Mouse (Mus musculus) CH12.LX (cell line): ENCODE data around the gene Arpc3.

ENCODE experiments used
- CHD1 ChIP-seq: IDR thresholded peaks from 2 replicates; pipeline ENCODE4 v1.6.1; 2012; ENCODE audit warnings: low read depth, low read length, improper control_type of control experiment, inconsistent platforms
- CHD2 ChIP-seq: IDR thresholded peaks from 2 replicates; pipeline ENCODE4 v1.6.1; 2011; ENCODE audit warnings: low read length, improper control_type of control experiment
- CTCF ChIP-seq, 2 experiments: IDR thresholded peaks in 1 of 2; conservative IDR thresholded peaks in 1 of 2; 2 replicates each; pipeline ENCODE4 v1.5.1; 2011 to 2012; ENCODE audit warnings: low read depth in 2 of 2, low read length in 2 of 2, improper control_type of control experiment in 1 of 2, inconsistent platforms in 1 of 2, mild to moderate bottlenecking in 1 of 2, moderate library complexity in 1 of 2
- E2F4 ChIP-seq: IDR thresholded peaks from 2 replicates; pipeline ENCODE4 v1.6.1; 2011; ENCODE audit warnings: low read depth, low read length, improper control_type of control experiment; ENCODE audit not compliant: insufficient replicate concordance
- EP300 ChIP-seq: IDR thresholded peaks from 2 replicates; pipeline ENCODE4 v1.6.1; 2011; ENCODE audit warnings: low read length, improper control_type of control experiment
- ETS1 ChIP-seq: conservative IDR thresholded peaks from 2 replicates; pipeline ENCODE4 v1.6.1; 2012; ENCODE audit warnings: low read depth, mild to moderate bottlenecking, inconsistent platforms, low read length, improper control_type of control experiment, moderate library complexity
- GABPA ChIP-seq: IDR thresholded peaks from 2 replicates; pipeline ENCODE4 v1.6.1; 2012; ENCODE audit warnings: low read depth, low read length, improper control_type of control experiment, inconsistent platforms; ENCODE audit not compliant: insufficient replicate concordance
- NRF1 ChIP-seq: IDR thresholded peaks from 2 replicates; pipeline ENCODE4 v1.6.1; 2014; ENCODE audit warnings: low read depth, mild to moderate bottlenecking, inconsistent platforms, low read length, improper control_type of control experiment, moderate library complexity
- POLR2A ChIP-seq: IDR thresholded peaks from 2 replicates; pipeline ENCODE4 v1.6.1; 2011; ENCODE audit warnings: low read depth, mild to moderate bottlenecking, improper control_type of control experiment, low read length
- RAD21 ChIP-seq: IDR thresholded peaks from 2 replicates; pipeline ENCODE4 v1.6.1; 2011; ENCODE audit warnings: low read depth, mild to moderate bottlenecking, low read length, improper control_type of control experiment, moderate library complexity
- RCOR1 ChIP-seq: conservative IDR thresholded peaks from 2 replicates; pipeline ENCODE4 v1.6.1; 2012; ENCODE audit warnings: low read depth, mild to moderate bottlenecking, inconsistent platforms, low read length, improper control_type of control experiment
- TBP ChIP-seq: conservative IDR thresholded peaks from 2 replicates; pipeline ENCODE4 v1.6.1; 2011; ENCODE audit warnings: low read depth, low read length, improper control_type of control experiment
- ZC3H11A ChIP-seq: IDR thresholded peaks from 2 replicates; pipeline ENCODE4 v1.6.1; 2012; ENCODE audit warnings: low read depth, mild to moderate bottlenecking, inconsistent platforms, low read length, improper control_type of control experiment
- ZMIZ1 ChIP-seq: IDR thresholded peaks from 2 replicates; pipeline ENCODE4 v1.6.1; 2012; ENCODE audit warnings: low read depth, mild to moderate bottlenecking, inconsistent platforms, low read length, improper control_type of control experiment

GRCm38 (mm10) chr5:122447857-122448256, 56.2 kb downstream of the Arpc3 start:
- TF ChIP-seq CHD1: no peak
- no peak for TF ChIP-seq RCOR1
- TF ChIP-seq CTCF (conservative IDR thresholded peaks at IDR 0.05 in 1 of 2, IDR thresholded peaks at IDR 0.05 in 1 of 2; ENCODE audit: low read depth in 2 of 2, low read length in 2 of 2): no peak
- no peak for TF ChIP-seq E2F4
- no peak for TF ChIP-seq NRF1
- no peak for TF ChIP-seq EP300
- no peak for TF ChIP-seq RAD21
- no peak for TF ChIP-seq POLR2A
- TF ChIP-seq ZC3H11A: no peak
- no peak for TF ChIP-seq ETS1
- no peak for TF ChIP-seq CHD2
- no peak for TF ChIP-seq TBP
- no peak for TF ChIP-seq GABPA
- TF ChIP-seq ZMIZ1: no peak
